Mouse (Mus musculus) bone marrow macrophage, adult 2 months (primary cell): ENCODE measurements around the gene Cd200r4. TPM values are rescaled to one million over a fixed set of nuclear protein-coding genes. Genes with fewer than 3 reads are reported as not detected.
"Not testable (repeated sequence)": the region's sequence is repeated elsewhere in the genome, so short reads cannot be mapped to it uniquely, and the experiment has no call there.

Experiments used
- H3K27ac ChIP-seq: 2 replicates; pipeline ENCODE4 v1.5.1; 2012; ENCODE audit warnings: low read depth, low read length; ENCODE audit not compliant: insufficient read depth
- H3K4me1 ChIP-seq: 2 replicates; pipeline ENCODE4 v1.6.1; 2012; ENCODE audit warnings: low read length; ENCODE audit not compliant: control insufficient read depth, insufficient read depth
- H3K4me3 ChIP-seq: 2 replicates; pipeline ENCODE4 v1.5.1; 2012; ENCODE audit warnings: mild to moderate bottlenecking, low read length, moderate library complexity; ENCODE audit not compliant: insufficient read depth
- CTCF ChIP-seq: IDR thresholded peaks from 2 replicates; pipeline ENCODE4 v1.5.1; 2012; ENCODE audit warnings: low read depth, mild to moderate bottlenecking, low read length, moderate library complexity
- POLR2A ChIP-seq: IDR thresholded peaks from 2 replicates; pipeline ENCODE4 v1.6.1; 2012; ENCODE audit warnings: mild to moderate bottlenecking, low read depth, low read length, borderline replicate concordance
- polyA plus RNA-seq: library from polyadenylated mRNA; stranded (reverse); fragments of >200 nt; gene quantifications from 2 replicates; pipeline ENCODE4 v1.2.4, GENCODE M21; 2012; ENCODE audit not compliant: missing spikeins, insufficient read depth, insufficient read length

The Cd200r4 gene
- polyA plus RNA-seq, 1 experiment: 34.4 TPM

- peaks cover 13% of the 10 kb centered on the region for H3K4me1 ChIP-seq
- TF ChIP-seq POLR2A (no peak), CTCF (no peak)
These were observed 20.8 kb downstream of the Cd200r4 start for GRCm38 (mm10) chr16:44832286-44832685.

GRCm38 (mm10) chr16:44833189-44833588, 21.7 kb downstream of the Cd200r4 start:
- not testable (repeated sequence) for H3K4me3 ChIP-seq
- H3K4me1 ChIP-seq: peaks cover 13% of the 10 kb centered on the region
- H3K27ac ChIP-seq: peak overlapping the region; percentile 64

More at GRCm38 (mm10) chr16:44832286-44832685, 20.8 kb downstream of the Cd200r4 start:
- Histone ChIP-seq H3K27ac (peak overlapping the region; percentile 72), H3K4me3 (no peak overlapping the region)

- H3K4me1 ChIP-seq: no peaks in the 10 kb centered on the region
- no peak within 1 kb of the TSS for H3K27ac ChIP-seq
- H3K4me3 ChIP-seq: no peak within 1 kb of the TSS
- TF ChIP-seq CTCF (no peak), POLR2A (no peak)
These were observed 55.3 kb downstream of the Cd200r4 start, which contains the start of gene Cd200r2 for GRCm38 (mm10) chr16:44866797-44867196. Cd200r2 (plus strand) TSS chr16:44867097.

GRCm38 (mm10) chr16:44875178-44875577, 63.6 kb downstream of the Cd200r4 start:
- Histone ChIP-seq H3K4me3 (no peak overlapping the region), H3K27ac (no peak overlapping the region), H3K4me1 (peaks cover 7% of the 10 kb centered on the region)
- TF ChIP-seq POLR2A (no peak), CTCF (no peak)

GRCm38 (mm10) chr16:44876625-44877024, 65.1 kb downstream of the Cd200r4 start:
- H3K27ac ChIP-seq: no peak overlapping the region
- peaks cover 7% of the 10 kb centered on the region for H3K4me1 ChIP-seq
- no peak overlapping the region for H3K4me3 ChIP-seq
- TF ChIP-seq CTCF: no peak
- TF ChIP-seq POLR2A: no peak

- Histone ChIP-seq H3K27ac (no peak overlapping the region), H3K4me1 (peaks cover 7% of the 10 kb centered on the region), H3K4me3 (no peak overlapping the region)
- TF ChIP-seq CTCF: no peak
- TF ChIP-seq POLR2A: no peak
These were observed 66.1 kb downstream of the Cd200r4 start for GRCm38 (mm10) chr16:44877595-44877994.

Other genes with a start within 250 kb of the Cd200r4 start
- 5.4 and 5.8 TPM in 2 replicates for gene Nepro, start 87.4 kb upstream of the Cd200r4 start, polyA plus RNA-seq
- 21.0 and 29.4 TPM in 2 replicates for gene Gtpbp8, start 65.4 kb upstream of the Cd200r4 start, polyA plus RNA-seq
- gene Cd200r1, start 46.0 kb upstream of the Cd200r4 start, polyA plus RNA-seq: 97.6 and 98.0 TPM in 2 replicates
- not detected in 2 replicates for gene Cd200r2, start 55.4 kb downstream of the Cd200r4 start, polyA plus RNA-seq
- 0.63 TPM in 1 of 2 replicates, not detected in the other for gene Cd200r3, start 131.9 kb downstream of the Cd200r4 start, polyA plus RNA-seq